Mouse (Mus musculus) MEL (cell line): ENCODE data around the gene Pam16. TPM values are rescaled to one million over a fixed set of nuclear protein-coding genes. Genes with fewer than 3 reads are reported as not detected.

ENCODE experiments used
- DNase-seq: peaks from one replicate; pipeline ENCODE4 v3.0.0; 2011; ENCODE audit warnings: low read depth, low spot score
- H3K27ac ChIP-seq: 2 replicates; pipeline ENCODE4 v1.5.1; 2012; ENCODE audit warnings: low read depth, mild to moderate bottlenecking, control low read depth, low read length, moderate library complexity; ENCODE audit not compliant: control insufficient read depth
- H3K27me3 ChIP-seq, 2 experiments: fragments of 150-350 bp in 1 of 2; sonication (generic) in 1 of 2; 2 replicates each; pipeline ENCODE4 v1.6.1; 2012; ENCODE audit warnings: low read length in 2 of 2, mild to moderate bottlenecking in 2 of 2, improper control_type of control experiment in 1 of 2, moderate library complexity in 1 of 2; ENCODE audit not compliant: insufficient read depth in 2 of 2, control insufficient read depth in 1 of 2
- H3K36me3 ChIP-seq, 2 experiments: 2 replicates each; pipeline ENCODE4 v1.6.1; 2012 to 2014; ENCODE audit warnings: low read length in 2 of 2, improper control_type of control experiment in 1 of 2, inconsistent platforms in 1 of 2, mild to moderate bottlenecking in 1 of 2; ENCODE audit not compliant: insufficient read depth in 2 of 2, control insufficient read depth in 1 of 2
- H3K4me1 ChIP-seq, 2 experiments: fragments of 150-350 bp in 1 of 2; sonication (generic) in 1 of 2; 2 replicates each; pipeline ENCODE4 v1.6.1; 2012; ENCODE audit warnings: low read length in 2 of 2, improper control_type of control experiment in 1 of 2, mild to moderate bottlenecking in 1 of 2; ENCODE audit not compliant: insufficient read depth in 2 of 2, control insufficient read depth in 1 of 2
- H3K4me3 ChIP-seq, 2 experiments: fragments of 150-350 bp in 1 of 2; sonication (generic) in 1 of 2; 2 replicates each; pipeline ENCODE4 v1.5.1; 2012; ENCODE audit warnings: low read depth in 2 of 2, low read length in 2 of 2, mild to moderate bottlenecking in 2 of 2, moderate library complexity in 2 of 2, control low read depth in 1 of 2, improper control_type of control experiment in 1 of 2; ENCODE audit not compliant: control insufficient read depth in 1 of 2, insufficient read depth in 1 of 2
- H3K79me2 ChIP-seq: 2 replicates; pipeline ENCODE4 v1.6.1; 2012; ENCODE audit warnings: mild to moderate bottlenecking, low read length, moderate library complexity; ENCODE audit not compliant: control insufficient read depth, poor library complexity, insufficient read depth
- H3K9ac ChIP-seq: 2 replicates; pipeline ENCODE4 v1.6.1; 2012; ENCODE audit warnings: low read depth, mild to moderate bottlenecking, control low read depth, low read length, moderate library complexity; ENCODE audit not compliant: control insufficient read depth, poor library complexity, severe bottlenecking
- H3K9me3 ChIP-seq: fragments of 150-350 bp; sonication (generic); replicated peaks from 2 replicates; pipeline ENCODE4 v1.6.1; 2012; ENCODE audit warnings: mild to moderate bottlenecking, low read length, improper control_type of control experiment, moderate library complexity; ENCODE audit not compliant: insufficient read depth
- E2F4 ChIP-seq: IDR thresholded peaks from 2 replicates; pipeline ENCODE4 v1.6.1; 2011; ENCODE audit warnings: low read depth, low read length, improper control_type of control experiment, borderline replicate concordance
- GABPA ChIP-seq: IDR thresholded peaks from 2 replicates; pipeline ENCODE4 v1.6.1; 2012; ENCODE audit warnings: low read depth, mild to moderate bottlenecking, inconsistent platforms, low read length, improper control_type of control experiment, moderate library complexity
- JUND ChIP-seq: IDR thresholded peaks from 2 replicates; pipeline ENCODE4 v1.6.1; 2011; ENCODE audit warnings: low read depth, mild to moderate bottlenecking, improper control_type of control experiment, low read length
- MAZ ChIP-seq: IDR thresholded peaks from 2 replicates; pipeline ENCODE4 v1.6.1; 2012; ENCODE audit warnings: low read depth, mild to moderate bottlenecking, inconsistent platforms, low read length, improper control_type of control experiment
- MEF2A ChIP-seq: IDR thresholded peaks from 2 replicates; pipeline ENCODE4 v1.6.1; 2014; ENCODE audit warnings: low read depth, mild to moderate bottlenecking, inconsistent platforms, low read length, improper control_type of control experiment; ENCODE audit not compliant: poor library complexity, insufficient replicate concordance, severe bottlenecking; ENCODE audit errors: extremely low read depth
- MXI1 ChIP-seq: IDR thresholded peaks from 2 replicates; pipeline ENCODE4 v1.6.1; 2011; ENCODE audit warnings: mild to moderate bottlenecking, low read depth, low read length, improper control_type of control experiment
- MYB ChIP-seq: IDR thresholded peaks from 2 replicates; pipeline ENCODE4 v1.6.1; 2011; ENCODE audit warnings: mild to moderate bottlenecking, low read depth, low read length, improper control_type of control experiment
- MYC ChIP-seq: IDR thresholded peaks from 2 replicates; pipeline ENCODE4 v1.6.1; 2011; ENCODE audit warnings: low read depth, mild to moderate bottlenecking, low read length, improper control_type of control experiment, moderate library complexity
- NELFE ChIP-seq: IDR thresholded peaks from 2 replicates; pipeline ENCODE4 v1.6.1; 2011; ENCODE audit warnings: low read depth, low read length, improper control_type of control experiment
- NRF1 ChIP-seq: IDR thresholded peaks from 2 replicates; pipeline ENCODE4 v1.6.1; 2014; ENCODE audit warnings: low read depth, mild to moderate bottlenecking, inconsistent platforms, low read length, improper control_type of control experiment, moderate library complexity; ENCODE audit not compliant: poor library complexity, insufficient read depth, severe bottlenecking
- POLR2AphosphoS2 ChIP-seq: IDR thresholded peaks from 2 replicates; pipeline ENCODE4 v1.6.1; 2011; ENCODE audit warnings: low read length, improper control_type of control experiment
- RCOR1 ChIP-seq: IDR thresholded peaks from 2 replicates; pipeline ENCODE4 v1.6.1; 2012; ENCODE audit warnings: low read depth, mild to moderate bottlenecking, inconsistent platforms, low read length, improper control_type of control experiment
- SMC3 ChIP-seq: IDR thresholded peaks from 2 replicates; pipeline ENCODE4 v1.6.1; 2011; ENCODE audit warnings: low read depth, low read length, improper control_type of control experiment
- TAL1 ChIP-seq: IDR thresholded peaks from 2 replicates; pipeline ENCODE4 v1.6.1; 2012; ENCODE audit warnings: mild to moderate bottlenecking, inconsistent platforms, low read length, moderate library complexity, mixed read lengths
- TCF12 ChIP-seq: IDR thresholded peaks from 2 replicates; pipeline ENCODE4 v1.6.1; 2014; ENCODE audit warnings: low read depth, mild to moderate bottlenecking, inconsistent platforms, low read length, improper control_type of control experiment, moderate library complexity
- UBTF ChIP-seq: IDR thresholded peaks from 2 replicates; pipeline ENCODE4 v1.6.1; 2012; ENCODE audit warnings: low read depth, mild to moderate bottlenecking, inconsistent platforms, low read length, improper control_type of control experiment, moderate library complexity, borderline replicate concordance; ENCODE audit not compliant: insufficient read depth
- ZC3H11A ChIP-seq: IDR thresholded peaks from 2 replicates; pipeline ENCODE4 v1.6.1; 2012; ENCODE audit warnings: low read depth, mild to moderate bottlenecking, inconsistent platforms, low read length, improper control_type of control experiment
- ZKSCAN1 ChIP-seq: IDR thresholded peaks from 2 replicates; pipeline ENCODE4 v1.6.1; 2012; ENCODE audit warnings: low read depth, mild to moderate bottlenecking, inconsistent platforms, low read length, improper control_type of control experiment, moderate library complexity
- ZMIZ1 ChIP-seq: IDR thresholded peaks from 2 replicates; pipeline ENCODE4 v1.6.1; 2012; ENCODE audit warnings: low read depth, mild to moderate bottlenecking, inconsistent platforms, low read length, improper control_type of control experiment, moderate library complexity
- polyA plus RNA-seq, 2 experiments: library from polyadenylated mRNA; stranded (reverse) in 1 of 2; unstranded in 1 of 2; fragments of >175 nt in 1 of 2; fragments of >200 nt in 1 of 2; gene quantifications; 2 replicates each; pipeline versions ENCODE4 v1.2.1 to v1.2.4; 2012; ENCODE audit warnings: low replicate concordance in 2 of 2, low read depth in 1 of 2; ENCODE audit not compliant: insufficient read length in 2 of 2, insufficient read depth in 1 of 2, missing spikeins in 1 of 2
- total RNA-seq: library from RNA; depleted of rRNA; stranded (reverse); fragments of 300-350 nt; gene quantifications from 2 replicates; pipeline ENCODE4 v1.2.3, GENCODE M21; 2012

Pam16 gene
- total and polyA plus RNA-seq, 3 experiments = 13.6 to 121 TPM; not detected in 1

- no peaks in the 10 kb centered on the region for H3K4me1 ChIP-seq
- H3K27ac ChIP-seq = no peak overlapping the region
- no peaks in the 10 kb centered on the region for H3K79me2 ChIP-seq
- TF ChIP-seq ZMIZ1 = no peak
- no peak for TF ChIP-seq NELFE
- no peak for TF ChIP-seq SMC3
- TF ChIP-seq MXI1 = no peak
- TF ChIP-seq ZC3H11A = no peak
- no peak for TF ChIP-seq UBTF
- TF ChIP-seq ZKSCAN1 = no peak
- no peak for TF ChIP-seq TCF12
- TF ChIP-seq E2F4 = no peak
- TF ChIP-seq NRF1 = no peak
- TF ChIP-seq RCOR1 = no peak
- TF ChIP-seq JUND = no peak
- TF ChIP-seq MEF2A = no peak
- no peak for TF ChIP-seq TAL1
- no peak for TF ChIP-seq MAZ
- TF ChIP-seq, all 39 proteins: peak for 0
- no peak overlapping the region for H3K4me3 ChIP-seq
- H3K36me3 ChIP-seq = no peaks in the 10 kb centered on the region
- no peak for DNase-seq
- H3K27me3 ChIP-seq = no peaks in the 10 kb centered on the region
- no peaks in the 10 kb centered on the region for H3K9me3 ChIP-seq
- H3K9ac ChIP-seq = no peak overlapping the region
Measured at GRCm38 (mm10) chr16:4648416-4649023, 23.7 kb upstream of the Pam16 start.

GRCm38 (mm10) chr16:4647651-4648141, 22.9 kb upstream of the Pam16 start:
- Histone ChIP-seq H3K79me2 (no peaks in the 10 kb centered on the region), H3K9me3 (no peaks in the 10 kb centered on the region), H3K4me3 (no peak overlapping the region), H3K4me1 (no peaks in the 10 kb centered on the region)
- no peak for DNase-seq
- TF ChIP-seq MYC = no peak
- TF ChIP-seq POLR2AphosphoS2 = no peak
- no peak for TF ChIP-seq MYB
- TF ChIP-seq GABPA = no peak
- TF ChIP-seq E2F4 = no peak
- TF ChIP-seq, all 39 proteins: peak for 0
- no peak overlapping the region for H3K9ac ChIP-seq
- no peaks in the 10 kb centered on the region for H3K36me3 ChIP-seq
- no peak overlapping the region for H3K27ac ChIP-seq
- no peaks in the 10 kb centered on the region for H3K27me3 ChIP-seq
